Mouse (Mus musculus) CH12.LX (cell line): ENCODE data around the gene 4931440F15Rik.

Experiments
- CHD1 ChIP-seq: IDR thresholded peaks from 2 replicates; pipeline ENCODE4 v1.6.1; 2012; ENCODE audit warnings: low read depth, low read length, improper control_type of control experiment, inconsistent platforms
- CHD2 ChIP-seq: IDR thresholded peaks from 2 replicates; pipeline ENCODE4 v1.6.1; 2011; ENCODE audit warnings: low read length, improper control_type of control experiment
- CTCF ChIP-seq, 2 experiments: IDR thresholded peaks in 1 of 2; conservative IDR thresholded peaks in 1 of 2; 2 replicates each; pipeline ENCODE4 v1.5.1; 2011 to 2012; ENCODE audit warnings: low read depth in 2 of 2, low read length in 2 of 2, improper control_type of control experiment in 1 of 2, inconsistent platforms in 1 of 2, mild to moderate bottlenecking in 1 of 2, moderate library complexity in 1 of 2
- EP300 ChIP-seq: IDR thresholded peaks from 2 replicates; pipeline ENCODE4 v1.6.1; 2011; ENCODE audit warnings: low read length, improper control_type of control experiment
- GABPA ChIP-seq: IDR thresholded peaks from 2 replicates; pipeline ENCODE4 v1.6.1; 2012; ENCODE audit warnings: low read depth, low read length, improper control_type of control experiment, inconsistent platforms; ENCODE audit not compliant: insufficient replicate concordance
- KAT2A ChIP-seq: IDR thresholded peaks from 2 replicates; pipeline ENCODE4 v1.6.1; 2012; ENCODE audit warnings: low read length, improper control_type of control experiment, inconsistent platforms; ENCODE audit not compliant: insufficient replicate concordance
- MAFK ChIP-seq: IDR thresholded peaks from 2 replicates; pipeline ENCODE4 v1.6.1; 2011; ENCODE audit warnings: low read length, improper control_type of control experiment; ENCODE audit not compliant: insufficient replicate concordance
- MAX ChIP-seq: IDR thresholded peaks from 2 replicates; pipeline ENCODE4 v1.6.1; 2011; ENCODE audit warnings: low read length, improper control_type of control experiment
- MAZ ChIP-seq: IDR thresholded peaks from 2 replicates; pipeline ENCODE4 v1.6.1; 2012; ENCODE audit warnings: low read depth, mild to moderate bottlenecking, inconsistent platforms, low read length, improper control_type of control experiment, moderate library complexity
- POLR2A ChIP-seq: IDR thresholded peaks from 2 replicates; pipeline ENCODE4 v1.6.1; 2011; ENCODE audit warnings: low read depth, mild to moderate bottlenecking, improper control_type of control experiment, low read length
- USF1 ChIP-seq: IDR thresholded peaks from 2 replicates; pipeline ENCODE4 v1.6.1; 2014; ENCODE audit warnings: low read depth, mild to moderate bottlenecking, inconsistent platforms, low read length, improper control_type of control experiment
- ZKSCAN1 ChIP-seq: IDR thresholded peaks from 2 replicates; pipeline ENCODE4 v1.6.1; 2012; ENCODE audit warnings: low read depth, inconsistent platforms, low read length, improper control_type of control experiment, borderline replicate concordance
- ZNF384 ChIP-seq: IDR thresholded peaks from 2 replicates; pipeline ENCODE4 v1.6.1; 2012; ENCODE audit warnings: low read depth, low read length, improper control_type of control experiment, inconsistent platforms

DNA sequence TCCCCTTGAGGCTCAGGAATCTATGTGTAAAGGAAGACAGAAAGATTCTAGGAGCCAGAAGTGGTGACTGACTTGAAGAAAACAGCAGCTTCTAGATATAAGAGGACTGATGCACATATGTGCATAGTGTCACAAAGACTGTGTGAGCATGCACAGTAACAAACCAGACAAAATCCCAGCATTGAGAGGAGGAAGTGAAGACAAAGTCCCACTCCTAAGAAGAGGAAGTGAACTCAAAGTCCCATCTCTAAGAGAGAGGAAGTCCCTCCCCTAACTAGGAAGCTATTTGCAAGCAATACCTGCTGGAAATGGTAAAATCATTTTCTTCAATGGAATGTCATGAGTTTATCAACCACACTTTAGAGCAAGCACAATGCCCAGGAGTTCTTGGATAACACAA, 38.8 kb upstream of the 4931440F15Rik start:
- TF ChIP-seq GABPA (no peak), CHD1 (no peak), EP300 (no peak; the same call in 1 of the 2 replicates), MAZ (no peak), CHD2 (no peak), ZNF384 (no peak), POLR2A (no peak), ZKSCAN1 (no peak), KAT2A (no peak), CTCF (conservative IDR thresholded peaks at IDR 0.05 in 1 of 2, IDR thresholded peaks at IDR 0.05 in 1 of 2; ENCODE audit: low read depth in 2 of 2, low read length in 2 of 2) (no peak), MAX (no peak), USF1 (no peak), MAFK (no peak)
